Mouse (Mus musculus) stomach, postnatal 0 days (tissue): ENCODE measurements around the gene Prickle2. TPM values are rescaled to one million over a fixed set of nuclear protein-coding genes. Genes with fewer than 3 reads are reported as not detected.

Experiments
- ATAC-seq: fragments of 200-750 bp; cut with Nextera tagmentation; 2 replicates; pipeline ENCODE4 v1.8.0; 2017; ENCODE audit not compliant: low FRiP score, low TSS enrichment
- DNase-seq: peaks from one replicate; pipeline ENCODE4 v3.0.0-alpha.2; 2016; ENCODE audit warnings: low spot score
- H3K27ac ChIP-seq: fragments of 300-500 bp; sonication (generic); replicated peaks from 2 replicates; pipeline ENCODE4 v1.5.1; 2014; ENCODE audit warnings: mild to moderate bottlenecking, control low read depth
- H3K27me3 ChIP-seq: fragments of 300-500 bp; sonication (generic); 2 replicates; pipeline ENCODE4 v1.6.1; 2014; ENCODE audit warnings: low read length; ENCODE audit not compliant: control insufficient read depth, insufficient read depth
- H3K36me3 ChIP-seq: fragments of 300-500 bp; sonication (generic); 2 replicates; pipeline ENCODE4 v1.6.1; 2014; ENCODE audit warnings: low read length, mixed read lengths; ENCODE audit not compliant: control insufficient read depth, insufficient read depth
- H3K4me1 ChIP-seq: fragments of 300-500 bp; sonication (generic); replicated peaks from 2 replicates; pipeline ENCODE4 v1.6.1; 2014; ENCODE audit warnings: antibody characterized with exemption; ENCODE audit not compliant: control insufficient read depth, insufficient read depth
- H3K4me2 ChIP-seq: fragments of 300-500 bp; sonication (generic); replicated peaks from 2 replicates; pipeline ENCODE4 v1.6.1; 2014; ENCODE audit warnings: low read depth, mild to moderate bottlenecking, control low read depth, moderate library complexity
- H3K4me3 ChIP-seq: fragments of 300-500 bp; sonication (generic); 2 replicates; pipeline ENCODE4 v1.5.1; 2014; ENCODE audit warnings: low read depth, low read length, control low read depth
- H3K9ac ChIP-seq: fragments of 300-500 bp; sonication (generic); 2 replicates; pipeline ENCODE4 v1.6.1; 2014; ENCODE audit warnings: mild to moderate bottlenecking, low read length, control low read depth, mixed read lengths
- H3K9me3 ChIP-seq: fragments of 300-500 bp; sonication (generic); 2 replicates; pipeline ENCODE4 v1.6.1; 2016; ENCODE audit warnings: low read length; ENCODE audit not compliant: control insufficient read depth
- CTCF ChIP-seq: IDR thresholded peaks from 2 replicates; pipeline ENCODE4 v1.5.1; 2016; ENCODE audit warnings: antibody characterized with exemption, low read depth, mild to moderate bottlenecking, moderate library complexity
- EP300 ChIP-seq: optimal IDR thresholded peaks from 2 replicates; pipeline ENCODE3; 2016; ENCODE audit warnings: antibody characterized with exemption
- WGBS: fragments of 180-500 bp; shearing (Covaris S2); extraction: QIAGEN DNeasy Blood & Tissue Kit; methylation state at CpG from one replicate; pipeline ENCODE4 v1.1.7; 2014; 5-methylcytosine and 5-hydroxymethylcytosine counted together
- polyA plus RNA-seq: library from polyadenylated mRNA; unstranded; fragments of >200 nt; fragmentation: Nextera tagmentation; extraction: Ambion mirVana; gene quantifications from 2 replicates; pipeline ENCODE4 v1.2.1, GENCODE M21; 2015

Prickle2 gene
- polyA plus RNA-seq, 1 experiment from 2014 or later = 2.3 TPM

- TF ChIP-seq CTCF (no peak), EP300 (no peak)
- Histone ChIP-seq H3K36me3 (no peaks in the 10 kb centered on the region), H3K27ac (no peak overlapping the region), H3K4me2 (no peak overlapping the region), H3K9ac (no peak overlapping the region), H3K27me3 (no peaks in the 10 kb centered on the region), H3K4me1 (no peaks in the 10 kb centered on the region), H3K9me3 (no peaks in the 10 kb centered on the region), H3K4me3 (no peak overlapping the region)
- 33% methylated on average over 7 of the region's 7 CpGs for WGBS
- DNase-seq (no peak), ATAC-seq (no peak)
These were observed 22.6 kb upstream of the Prickle2 start for GRCm38 (mm10) chr6:92728514-92728913.

GRCm38 (mm10) chr6:92728084-92728483 is 22.1 kb upstream of the Prickle2 start:
- no peak overlapping the region for H3K4me2 ChIP-seq
- ATAC-seq = no peak
- peak; percentile 84 for DNase-seq

GRCm38 (mm10) chr6:92727351-92727986 is 21.5 kb upstream of the Prickle2 start:
- 11% methylated on average over 7 of the region's 7 CpGs for WGBS
- TF ChIP-seq CTCF (no peak), EP300 (no peak)
- no peak for ATAC-seq
- H3K4me1 ChIP-seq = no peaks in the 10 kb centered on the region
- no peak for DNase-seq
- no peaks in the 10 kb centered on the region for H3K36me3 ChIP-seq
- no peaks in the 10 kb centered on the region for H3K9me3 ChIP-seq
- no peak overlapping the region for H3K4me2 ChIP-seq
- H3K27ac ChIP-seq = no peak overlapping the region
- H3K4me3 ChIP-seq = no peak overlapping the region
- no peak overlapping the region for H3K9ac ChIP-seq
- H3K27me3 ChIP-seq = no peaks in the 10 kb centered on the region

More at GRCm38 (mm10) chr6:92728084-92728483, 22.1 kb upstream of the Prickle2 start:
- WGBS = 3% methylated on average over 10 of the region's 10 CpGs
- Histone ChIP-seq H3K27ac (no peak overlapping the region), H3K9me3 (no peaks in the 10 kb centered on the region), H3K36me3 (no peaks in the 10 kb centered on the region), H3K4me1 (no peaks in the 10 kb centered on the region), H3K9ac (no peak overlapping the region), H3K4me3 (no peak overlapping the region), H3K27me3 (no peaks in the 10 kb centered on the region)
- peak; percentile 96 for TF ChIP-seq CTCF
- no peak for TF ChIP-seq EP300

- TF ChIP-seq EP300 (no peak), CTCF (no peak)
These were observed 20.2 kb upstream of the Prickle2 start for GRCm38 (mm10) chr6:92726121-92726520.

GRCm38 (mm10) chr6:92724394-92724793 is 18.4 kb upstream of the Prickle2 start:
- Histone ChIP-seq H3K36me3 (no peaks in the 10 kb centered on the region), H3K27me3 (no peaks in the 10 kb centered on the region), H3K4me3 (no peak overlapping the region), H3K4me1 (no peaks in the 10 kb centered on the region), H3K9me3 (no peaks in the 10 kb centered on the region), H3K27ac (no peak overlapping the region), H3K9ac (no peak overlapping the region), H3K4me2 (no peak overlapping the region)
- ATAC-seq = no peak
- TF ChIP-seq EP300 (no peak), CTCF (no peak)
- 49% methylated on average over 2 of the region's 2 CpGs for WGBS
- no peak for DNase-seq

More at GRCm38 (mm10) chr6:92726121-92726520, 20.2 kb upstream of the Prickle2 start:
- no peaks in the 10 kb centered on the region for H3K27me3 ChIP-seq
- H3K36me3 ChIP-seq = no peaks in the 10 kb centered on the region
- H3K4me2 ChIP-seq = no peak overlapping the region
- WGBS = 66% methylated on average over 5 of the region's 5 CpGs
- no peak for ATAC-seq
- H3K4me1 ChIP-seq = no peaks in the 10 kb centered on the region
- H3K9me3 ChIP-seq = no peaks in the 10 kb centered on the region
- H3K27ac ChIP-seq = no peak overlapping the region
- no peak overlapping the region for H3K4me3 ChIP-seq
- no peak for DNase-seq
- no peak overlapping the region for H3K9ac ChIP-seq

GRCm38 (mm10) chr6:92715806-92716205 is 9.9 kb upstream of the Prickle2 start:
- H3K4me3 ChIP-seq = no peak overlapping the region
- H3K9me3 ChIP-seq = no peaks in the 10 kb centered on the region
- H3K27ac ChIP-seq = no peak overlapping the region
- WGBS = 37% methylated on average over 3 of the region's 3 CpGs
- H3K4me1 ChIP-seq = no peaks in the 10 kb centered on the region
- TF ChIP-seq CTCF (no peak), EP300 (no peak)
- no peaks in the 10 kb centered on the region for H3K36me3 ChIP-seq
- DNase-seq = no peak
- no peaks in the 10 kb centered on the region for H3K27me3 ChIP-seq
- ATAC-seq = no peak
- H3K4me2 ChIP-seq = no peak overlapping the region
- no peak overlapping the region for H3K9ac ChIP-seq
